Mouse (Mus musculus): Measurements from ENCODE around the gene Lypd6b. TPM values are rescaled to one million over a fixed set of nuclear protein-coding genes. Genes with fewer than 3 reads are reported as not detected.

Lypd6b gene
- polyA plus RNA-seq, 2 experiments, result 0.02 TPM; not detected in 1

DNA sequence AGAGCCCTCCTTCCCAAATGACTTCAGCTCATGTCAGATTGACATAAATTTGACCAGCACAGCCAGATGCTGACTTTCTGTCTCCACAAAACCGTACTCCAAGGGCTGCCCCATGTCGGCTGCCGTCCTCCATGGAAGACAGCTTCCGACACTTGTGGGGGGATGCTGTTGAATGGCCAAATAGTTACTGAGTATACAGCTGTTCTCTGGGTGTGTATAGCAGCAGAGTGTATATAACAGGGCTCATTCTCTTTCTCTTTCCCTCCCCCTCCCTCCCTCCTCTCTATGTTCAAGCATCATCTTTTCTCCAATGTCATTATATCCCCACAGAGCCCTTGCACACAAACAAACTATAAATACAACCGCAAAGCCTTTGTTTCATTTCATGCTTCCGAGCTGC is 43.7 kb upstream of the Lypd6b start:
- ATAC-seq (ENCODE audit: insufficient read depth) (no peak), DNase-seq (ENCODE audit: low read depth in 3 of 3, low spot score in 3 of 3) (no peak)
- no peak overlapping the region for H3K9ac ChIP-seq (replicated peaks)
- H3K36me3 ChIP-seq (replicated peaks; ENCODE audit: control insufficient read depth, insufficient read depth, low read depth), result no peaks in the 10 kb centered on the region
- H3K27ac ChIP-seq, result no peak overlapping the region
- H3K4me3 ChIP-seq (ENCODE audit: insufficient read depth in 1 of 2, low read depth in 2 of 2, low read length in 2 of 2), result no peak overlapping the region
- H3K9me3 ChIP-seq (ENCODE audit: control insufficient read depth, low read length), result no peaks in the 10 kb centered on the region
- H3K4me2 ChIP-seq (ENCODE audit: low read depth), result no peak overlapping the region
- H3K4me1 ChIP-seq (replicated peaks; ENCODE audit: control insufficient read depth in 2 of 2, insufficient read depth in 2 of 2, low read length in 1 of 2), result no peaks in the 10 kb centered on the region
- H3K27me3 ChIP-seq (ENCODE audit: control insufficient read depth, insufficient read depth, low read length), result no peaks in the 10 kb centered on the region
- no peak for TF ChIP-seq CTCF (IDR thresholded peaks at IDR 0.05; ENCODE audit: low read depth)
- no peak for TF ChIP-seq EP300 (IDR thresholded peaks at IDR 0.05; ENCODE audit: low read depth)
- WGBS (ENCODE audit: insufficient replicate concordance), result 44% methylated on average over 6 of the region's 6 CpGs

DNA sequence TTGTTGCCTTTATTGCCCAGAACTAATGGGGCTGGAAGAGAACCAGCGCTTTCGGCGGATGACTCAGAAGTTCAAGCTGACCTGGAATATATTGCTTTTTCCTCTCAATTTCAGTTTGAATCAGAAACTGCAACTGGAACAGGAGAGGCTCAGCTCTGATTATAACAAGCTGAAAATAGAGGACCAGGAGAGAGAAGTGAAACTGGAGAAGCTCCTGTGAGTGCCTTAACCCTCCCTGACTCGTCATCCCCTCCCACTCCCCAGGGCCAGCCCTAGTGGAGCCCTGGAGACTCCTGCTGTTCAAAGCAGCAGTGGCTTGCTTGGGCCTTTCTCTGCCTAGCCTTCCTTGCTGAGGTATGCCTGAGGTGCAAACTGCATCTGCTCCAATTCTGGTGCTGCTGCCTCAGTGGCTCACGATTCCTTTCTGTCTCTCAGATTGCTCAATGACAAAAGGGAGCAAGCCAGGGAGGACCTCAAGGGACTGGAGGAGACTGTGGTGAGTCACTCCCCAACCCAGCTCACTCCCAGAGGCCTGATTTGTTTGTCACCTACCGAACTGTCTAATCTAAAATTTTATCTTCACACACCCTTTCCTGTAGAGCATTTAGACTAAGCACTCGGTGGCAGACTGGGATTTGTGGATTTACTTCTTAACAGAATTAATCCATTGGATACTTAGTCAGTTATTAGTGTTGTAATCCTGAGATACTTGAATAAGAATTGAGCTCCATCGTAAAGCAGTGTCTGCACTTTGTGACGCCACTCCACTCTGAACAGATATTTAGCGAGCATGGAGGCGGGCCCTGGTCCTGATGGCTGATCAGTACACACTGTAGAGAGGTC is 43.0 kb upstream of the Lypd6b start:
- DNase-seq (ENCODE audit: low read depth in 3 of 3, low spot score in 3 of 3) (no peak), ATAC-seq (ENCODE audit: insufficient read depth) (no peak)
- no peaks in the 10 kb centered on the region for H3K4me1 ChIP-seq (replicated peaks; ENCODE audit: control insufficient read depth in 2 of 2, insufficient read depth in 2 of 2, low read length in 1 of 2)
- H3K36me3 ChIP-seq (replicated peaks; ENCODE audit: control insufficient read depth, insufficient read depth, low read depth), result no peaks in the 10 kb centered on the region
- H3K9me3 ChIP-seq (ENCODE audit: control insufficient read depth, low read length), result no peaks in the 10 kb centered on the region
- no peak overlapping the region for H3K4me2 ChIP-seq (ENCODE audit: low read depth)
- no peak overlapping the region for H3K4me3 ChIP-seq (ENCODE audit: insufficient read depth in 1 of 2, low read depth in 2 of 2, low read length in 2 of 2)
- 43% methylated on average over 11 of the region's 11 CpGs for WGBS (ENCODE audit: insufficient replicate concordance)
- no peak overlapping the region for H3K9ac ChIP-seq (replicated peaks)
- TF ChIP-seq EP300 (IDR thresholded peaks at IDR 0.05; ENCODE audit: low read depth) (no peak), CTCF (IDR thresholded peaks at IDR 0.05; ENCODE audit: low read depth) (no peak)
- no peaks in the 10 kb centered on the region for H3K27me3 ChIP-seq (ENCODE audit: control insufficient read depth, insufficient read depth, low read length)
- H3K27ac ChIP-seq, result no peak overlapping the region

DNA sequence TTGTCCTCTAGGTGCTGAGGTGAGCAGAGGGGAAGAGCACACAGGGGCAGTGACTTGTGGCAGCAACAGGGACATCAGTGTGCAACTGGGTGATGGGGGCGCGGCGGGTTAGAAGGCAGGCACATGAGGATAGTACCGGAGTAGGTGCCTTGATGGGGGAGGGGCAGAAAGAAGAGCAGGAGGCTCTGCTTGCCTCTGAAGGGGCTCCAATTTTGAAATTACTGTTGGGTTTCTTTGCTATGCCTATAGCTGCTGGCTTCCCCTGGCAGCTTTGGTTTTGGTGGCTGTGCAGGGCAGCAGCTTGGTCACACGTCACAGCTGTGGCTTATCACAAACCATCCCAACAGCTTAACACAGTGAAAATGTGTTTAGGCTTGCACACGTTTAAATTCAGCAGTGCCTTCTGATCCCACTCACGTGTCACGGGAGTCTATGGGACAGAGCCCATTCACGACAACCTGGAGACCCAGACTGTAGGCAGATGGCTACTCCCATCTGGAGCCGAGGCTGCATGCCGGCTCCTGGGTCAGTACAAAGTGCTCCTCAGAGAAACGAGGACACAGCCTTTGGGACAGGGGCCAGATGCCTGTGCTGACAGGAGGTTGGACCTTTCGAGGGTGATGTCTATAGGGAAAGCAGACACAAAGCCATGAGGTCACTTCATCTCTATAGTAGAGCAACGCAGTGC is 42.2 kb upstream of the Lypd6b start:
- no peak for DNase-seq (ENCODE audit: low read depth in 3 of 3, low spot score in 3 of 3)
- H3K4me1 ChIP-seq (replicated peaks; ENCODE audit: control insufficient read depth in 2 of 2, insufficient read depth in 2 of 2, low read length in 1 of 2), result no peaks in the 10 kb centered on the region
- TF ChIP-seq CTCF (IDR thresholded peaks at IDR 0.05; ENCODE audit: low read depth) (no peak), EP300 (IDR thresholded peaks at IDR 0.05; ENCODE audit: low read depth) (no peak)
- H3K27me3 ChIP-seq (ENCODE audit: control insufficient read depth, insufficient read depth, low read length), result no peaks in the 10 kb centered on the region
- H3K9ac ChIP-seq (replicated peaks), result no peak overlapping the region
- no peaks in the 10 kb centered on the region for H3K36me3 ChIP-seq (replicated peaks; ENCODE audit: control insufficient read depth, insufficient read depth, low read depth)
- no peak overlapping the region for H3K4me3 ChIP-seq (ENCODE audit: insufficient read depth in 1 of 2, low read depth in 2 of 2, low read length in 2 of 2)
- no peak overlapping the region for H3K27ac ChIP-seq
- no peak overlapping the region for H3K4me2 ChIP-seq (ENCODE audit: low read depth)
- no peak for ATAC-seq (ENCODE audit: insufficient read depth)
- H3K9me3 ChIP-seq (ENCODE audit: control insufficient read depth, low read length), result no peaks in the 10 kb centered on the region
- 64% methylated on average over 14 of the region's 14 CpGs for WGBS (ENCODE audit: insufficient replicate concordance)

DNA sequence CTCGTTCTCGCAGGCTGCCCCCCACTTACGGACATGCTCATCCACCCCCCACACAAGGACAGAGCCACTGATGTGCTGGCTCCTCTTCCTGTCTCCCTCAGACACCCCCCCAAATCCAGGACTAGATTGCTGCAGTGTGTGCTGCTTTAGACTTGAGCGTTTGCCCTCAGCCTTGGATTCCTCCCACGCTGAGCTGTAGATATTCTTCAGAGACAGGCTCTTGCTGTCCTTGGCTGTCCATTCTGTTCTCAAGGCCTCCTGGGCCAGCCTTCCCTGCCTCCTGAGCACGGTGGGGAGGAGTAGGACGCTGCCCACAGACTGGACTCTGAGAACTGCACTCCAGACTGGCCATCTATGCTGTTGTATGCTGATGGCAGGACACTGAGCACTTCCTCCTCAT is 40.5 kb upstream of the Lypd6b start:
- Histone ChIP-seq H3K36me3 (replicated peaks; ENCODE audit: control insufficient read depth, insufficient read depth, low read depth) (no peaks in the 10 kb centered on the region), H3K27me3 (ENCODE audit: control insufficient read depth, insufficient read depth, low read length) (no peaks in the 10 kb centered on the region), H3K9me3 (ENCODE audit: control insufficient read depth, low read length) (no peaks in the 10 kb centered on the region), H3K4me2 (ENCODE audit: low read depth) (no peak overlapping the region), H3K4me1 (replicated peaks; ENCODE audit: control insufficient read depth in 2 of 2, insufficient read depth in 2 of 2, low read length in 1 of 2) (no peaks in the 10 kb centered on the region), H3K9ac (replicated peaks) (no peak overlapping the region), H3K27ac (no peak overlapping the region), H3K4me3 (ENCODE audit: insufficient read depth in 1 of 2, low read depth in 2 of 2, low read length in 2 of 2) (no peak overlapping the region)
- DNase-seq (ENCODE audit: low read depth in 3 of 3, low spot score in 3 of 3) (no peak), ATAC-seq (ENCODE audit: insufficient read depth) (no peak)
- TF ChIP-seq CTCF (IDR thresholded peaks at IDR 0.05; ENCODE audit: low read depth), result no peak
- no peak for TF ChIP-seq EP300 (IDR thresholded peaks at IDR 0.05; ENCODE audit: low read depth)
- WGBS (ENCODE audit: insufficient replicate concordance), result 49% methylated on average over 7 of the region's 7 CpGs

DNA sequence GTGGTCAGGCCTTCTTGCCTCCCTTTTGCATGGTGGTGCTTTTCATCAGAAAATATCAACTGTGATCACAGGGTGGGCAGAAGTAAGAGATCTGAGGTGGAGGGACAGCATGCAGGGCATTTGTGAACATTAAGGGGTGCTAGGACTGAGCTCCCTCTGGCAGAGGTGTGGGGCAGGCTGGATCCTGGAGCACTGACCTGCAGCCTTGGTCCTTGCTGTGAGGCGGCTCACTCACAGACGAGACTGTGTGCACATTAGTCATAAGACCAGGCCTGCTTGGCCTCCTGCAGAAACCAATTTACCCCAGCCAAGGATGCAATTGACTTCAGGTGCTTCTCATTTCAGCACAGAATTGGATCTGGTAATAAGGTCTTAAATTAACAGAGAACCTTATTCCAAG is 39.8 kb upstream of the Lypd6b start:
- ATAC-seq (ENCODE audit: insufficient read depth) (no peak), DNase-seq (ENCODE audit: low read depth in 3 of 3, low spot score in 3 of 3) (no peak)
- Histone ChIP-seq H3K4me3 (ENCODE audit: insufficient read depth in 1 of 2, low read depth in 2 of 2, low read length in 2 of 2) (no peak overlapping the region), H3K36me3 (replicated peaks; ENCODE audit: control insufficient read depth, insufficient read depth, low read depth) (no peaks in the 10 kb centered on the region), H3K4me2 (ENCODE audit: low read depth) (no peak overlapping the region), H3K27me3 (ENCODE audit: control insufficient read depth, insufficient read depth, low read length) (no peaks in the 10 kb centered on the region), H3K9me3 (ENCODE audit: control insufficient read depth, low read length) (no peaks in the 10 kb centered on the region), H3K9ac (replicated peaks) (no peak overlapping the region), H3K27ac (no peak overlapping the region), H3K4me1 (replicated peaks; ENCODE audit: control insufficient read depth in 2 of 2, insufficient read depth in 2 of 2, low read length in 1 of 2) (no peaks in the 10 kb centered on the region)
- 64% methylated on average over 2 of the region's 2 CpGs for WGBS (ENCODE audit: insufficient replicate concordance)
- TF ChIP-seq CTCF (IDR thresholded peaks at IDR 0.05; ENCODE audit: low read depth), result no peak
- TF ChIP-seq EP300 (IDR thresholded peaks at IDR 0.05; ENCODE audit: low read depth), result no peak

Measured in liver, embryonic 14.5 days (tissue).